25 mouse cellular contexts compared by ENCODE assay signal in the genomic region with DNA sequence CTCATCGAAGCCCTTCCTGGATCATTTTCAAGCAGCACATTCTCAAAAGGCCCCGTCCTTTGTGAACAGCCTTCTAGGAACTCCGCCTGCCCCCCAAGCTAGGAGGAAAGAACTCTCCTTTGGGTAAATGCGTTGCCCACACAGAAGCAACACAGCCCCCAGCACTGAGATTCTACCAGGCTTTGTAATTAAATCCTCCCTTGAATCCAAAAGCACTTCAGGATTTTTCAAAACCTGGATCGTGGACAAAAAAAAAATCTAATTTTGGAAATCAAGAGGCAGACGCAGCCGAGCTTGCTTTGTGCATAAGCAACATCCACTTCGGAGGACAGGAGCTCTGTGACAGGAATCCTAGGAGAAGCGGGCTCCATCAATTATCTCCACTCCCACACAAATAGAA.
DNase-seq lines count a peak whose midpoint lies in the region; ATAC-seq lines count a peak whose summit lies in the region.
"Had no signal": no experiment of that assay in that cellular context is flagged by ENCODE, and none has a peak within 500 bp of the region (broad histone marks: within the 10 kb centered on the region; RNA-seq: fewer than 3 reads in every experiment).

No protein-coding gene starts in this region.

- no peak for ATAC-seq in hindbrain, embryonic 11.5 days (ENCODE audit: low FRiP score)
- ATAC-seq in hindbrain, embryonic 14.5 days (ENCODE audit: low FRiP score) = no peak
- ATAC-seq: forebrain, embryonic 14.5 days; intestine, embryonic 15.5 days had no signal

- intact Hi-C loops in heart, postnatal 36 days (cut with DNase I) = no loop called here
- intact Hi-C loops in left cerebral cortex, postnatal 10 days (cut with DNase I) = no loop called here

- H3K27me3 ChIP-seq in heart, embryonic 10.5 days (ENCODE audit: insufficient read depth, poor library complexity, severe bottlenecking) = no peaks in the 10 kb centered on the region
- H3K27me3 ChIP-seq in hindbrain, embryonic 11.5 days (ENCODE audit: control insufficient read depth, insufficient read depth, low read length) = no peaks in the 10 kb centered on the region
- H3K27me3 ChIP-seq in hindbrain, embryonic 14.5 days (ENCODE audit: control insufficient read depth, insufficient read depth, low read length) = no peaks in the 10 kb centered on the region
- H3K27me3 ChIP-seq: hindbrain, embryonic 13.5 days; intestine, embryonic 15.5 days; neural tube, embryonic 13.5 days had no signal

- 83% methylated on average over 9 of the region's 9 CpGs for WGBS in heart, embryonic 10.5 days
- WGBS in hindbrain, embryonic 11.5 days = 93% methylated on average over 9 of the region's 9 CpGs
- WGBS in hindbrain, embryonic 14.5 days = 87% methylated on average over 9 of the region's 9 CpGs

- DNase-seq in heart, embryonic 10.5 days (ENCODE audit: low spot score) = peak; percentile 45
- DNase-seq in heart, postnatal 36 days = no peak
- peak; percentile 70 to 84 for DNase-seq in frontal cortex, adult 2 months (ENCODE audit: extremely low spot score in 1 of 2, low spot score in 1 of 2)
- peak; percentile 30 to 63 for DNase-seq in left cerebral cortex, postnatal 10 days (ENCODE audit: extremely low spot score in 1 of 2, low spot score in 2 of 2)
- DNase-seq in right cerebral cortex, postnatal 25 days = peak; percentile 48
- DNase-seq in hindbrain, embryonic 11.5 days (ENCODE audit: low spot score) = no peak
- DNase-seq in hindbrain, embryonic 14.5 days (ENCODE audit: low spot score) = no peak
- no peak for DNase-seq in spleen, postnatal 14 days (ENCODE audit: low spot score in 2 of 2)
- DNase-seq: adrenal gland, adult 2 months; cerebellum, adult 11-12 months; cerebellum, postnatal 25 days; gastrocnemius, postnatal 14 days; heart, adult 2 months; kidney, postnatal 10 days; lung, adult 18-20 months; lung, postnatal 36 days; spleen, adult 18-20 months; thymus, postnatal 25 days had no signal

- H3K4me1 ChIP-seq in heart, embryonic 10.5 days = no peaks in the 10 kb centered on the region
- H3K4me1 ChIP-seq in hindbrain, embryonic 11.5 days (replicated peaks; ENCODE audit: control insufficient read depth, insufficient read depth, low read length) = no peaks in the 10 kb centered on the region
- no peaks in the 10 kb centered on the region for H3K4me1 ChIP-seq in hindbrain, embryonic 14.5 days (replicated peaks; ENCODE audit: control insufficient read depth, insufficient read depth, low read length)
- H3K4me1 ChIP-seq: hindbrain, embryonic 13.5 days; intestine, embryonic 15.5 days; midbrain, embryonic 10.5 days; neural tube, embryonic 13.5 days had no signal

- H3K36me3 ChIP-seq in heart, embryonic 10.5 days = no peaks in the 10 kb centered on the region
- no peaks in the 10 kb centered on the region for H3K36me3 ChIP-seq in hindbrain, embryonic 11.5 days (ENCODE audit: control insufficient read depth, insufficient read depth, low read length)
- no peaks in the 10 kb centered on the region for H3K36me3 ChIP-seq in hindbrain, embryonic 14.5 days (replicated peaks; ENCODE audit: control insufficient read depth, insufficient read depth)
- H3K36me3 ChIP-seq: hindbrain, embryonic 13.5 days; intestine, embryonic 15.5 days; midbrain, embryonic 10.5 days; neural tube, embryonic 13.5 days had no signal

- no peak overlapping the region for H3K4me3 ChIP-seq in heart, embryonic 10.5 days
- H3K4me3 ChIP-seq in hindbrain, embryonic 11.5 days (ENCODE audit: low read depth, low read length) = no peak overlapping the region
- no peak overlapping the region for H3K4me3 ChIP-seq in hindbrain, embryonic 14.5 days (replicated peaks; ENCODE audit: low read length)
- H3K4me3 ChIP-seq: erythroblast, embryonic 14.5 days; heart, adult 2 months; hindbrain, embryonic 13.5 days; intestine, embryonic 15.5 days; midbrain, embryonic 10.5 days; neural tube, embryonic 13.5 days had no signal

- no peak overlapping the region for H3K27ac ChIP-seq in heart, embryonic 10.5 days
- no peak overlapping the region for H3K27ac ChIP-seq in hindbrain, embryonic 11.5 days (ENCODE audit: low read depth, low read length)
- no peak overlapping the region for H3K27ac ChIP-seq in hindbrain, embryonic 14.5 days
- H3K27ac ChIP-seq: heart, adult 2 months; hindbrain, embryonic 13.5 days; intestine, embryonic 15.5 days; midbrain, embryonic 10.5 days; neural tube, embryonic 13.5 days; stomach, postnatal 0 days had no signal

- H3K9ac ChIP-seq in hindbrain, embryonic 11.5 days (ENCODE audit: low read depth, low read length) = no peak overlapping the region
- H3K9ac ChIP-seq in hindbrain, embryonic 14.5 days = no peak overlapping the region
- H3K9ac ChIP-seq: hindbrain, embryonic 13.5 days; intestine, embryonic 15.5 days; neural tube, embryonic 13.5 days had no signal

- H3K4me2 ChIP-seq in hindbrain, embryonic 11.5 days (replicated peaks; ENCODE audit: low read depth, low read length) = no peak overlapping the region
- no peak overlapping the region for H3K4me2 ChIP-seq in hindbrain, embryonic 14.5 days (replicated peaks)
- H3K4me2 ChIP-seq: hindbrain, embryonic 13.5 days; intestine, embryonic 15.5 days; neural tube, embryonic 13.5 days had no signal

- H3K9me3 ChIP-seq in heart, embryonic 10.5 days = no peaks in the 10 kb centered on the region
- no peaks in the 10 kb centered on the region for H3K9me3 ChIP-seq in hindbrain, embryonic 11.5 days (ENCODE audit: control insufficient read depth, low read length)
- H3K9me3 ChIP-seq in hindbrain, embryonic 14.5 days (ENCODE audit: control insufficient read depth, low read length) = no peaks in the 10 kb centered on the region
- H3K9me3 ChIP-seq: hindbrain, embryonic 13.5 days; intestine, embryonic 15.5 days; midbrain, embryonic 10.5 days; neural tube, embryonic 13.5 days had no signal

Comparison
In these comparisons a context has a peak if more than half of its experiments do, and no peak if none do; other contexts are left out.
1. DNase-seq: peak in heart, embryonic 10.5 days (single experiment), frontal cortex, adult 2 months (2 of 2), left cerebral cortex, postnatal 10 days (2 of 2) and right cerebral cortex, postnatal 25 days (single experiment); none in heart, postnatal 36 days (0 of 2), hindbrain, embryonic 11.5 days (single experiment), hindbrain, embryonic 14.5 days (single experiment) and spleen, postnatal 14 days (0 of 2).